Mouse (Mus musculus): Measurements from ENCODE around the gene Gm8947.
"Not testable (repeated sequence)": the region's sequence is repeated elsewhere in the genome, so short reads cannot be mapped to it uniquely, and the experiment has no call there.

Gene Gm8947

GRCm38 (mm10) chr1:151180167-151180566, 12.0 kb upstream of the Gm8947 start:
- no peak for DNase-seq (ENCODE audit: extremely low spot score)

- not testable (repeated sequence) for DNase-seq (ENCODE audit: extremely low spot score)
Measured at GRCm38 (mm10) chr1:151182266-151182665, 9.9 kb upstream of the Gm8947 start, which contains the start of gene Gm47985. TSS of gene Gm47985 (plus strand) at chr1:151182537.

GRCm38 (mm10) chr1:151186186-151186585, 6.0 kb upstream of the Gm8947 start:
- not testable (repeated sequence) for DNase-seq (ENCODE audit: extremely low spot score)

GRCm38 (mm10) chr1:151186879-151187424, 5.2 kb upstream of the Gm8947 start:
- not testable (repeated sequence) for DNase-seq (ENCODE audit: extremely low spot score)

GRCm38 (mm10) chr1:151188469-151188868, 3.7 kb upstream of the Gm8947 start:
- no peak for DNase-seq (ENCODE audit: extremely low spot score)

- not testable (repeated sequence) for DNase-seq (ENCODE audit: extremely low spot score)
Measured at GRCm38 (mm10) chr1:151192739-151193138, 563 bp downstream of the Gm8947 start.

- not testable (repeated sequence) for DNase-seq (ENCODE audit: extremely low spot score)
Measured at GRCm38 (mm10) chr1:151195986-151196385, 3.8 kb downstream of the Gm8947 start.

GRCm38 (mm10) chr1:151196690-151197089, 4.5 kb downstream of the Gm8947 start:
- not testable (repeated sequence) for DNase-seq (ENCODE audit: extremely low spot score)

GRCm38 (mm10) chr1:151198120-151198519, 5.9 kb downstream of the Gm8947 start, which contains the start of gene Gm47995:
TSS of gene Gm47995 (plus strand) at chr1:151198448.
- not testable (repeated sequence) for DNase-seq (ENCODE audit: extremely low spot score)

- not testable (repeated sequence) for DNase-seq (ENCODE audit: extremely low spot score)
Measured at GRCm38 (mm10) chr1:151200620-151201019, 8.4 kb downstream of the Gm8947 start.

GRCm38 (mm10) chr1:151202771-151203170, 10.6 kb downstream of the Gm8947 start:
- not testable (repeated sequence) for DNase-seq (ENCODE audit: extremely low spot score)

GRCm38 (mm10) chr1:151203818-151204217, 11.6 kb downstream of the Gm8947 start, which contains the start of gene 3110040M04Rik:
TSS of gene 3110040M04Rik (plus strand) at chr1:151204121.
- DNase-seq (ENCODE audit: extremely low spot score) = not testable (repeated sequence)

GRCm38 (mm10) chr1:151208493-151208892, 16.3 kb downstream of the Gm8947 start:
- DNase-seq (ENCODE audit: extremely low spot score) = not testable (repeated sequence)

- not testable (repeated sequence) for DNase-seq (ENCODE audit: extremely low spot score)
Measured at GRCm38 (mm10) chr1:151208944-151209343, 16.8 kb downstream of the Gm8947 start.

- DNase-seq (ENCODE audit: extremely low spot score) = not testable (repeated sequence)
Measured at GRCm38 (mm10) chr1:151209824-151210355, 17.7 kb downstream of the Gm8947 start, which contains the start of gene Gm47996. TSS of gene Gm47996 (plus strand) at chr1:151210131.

- DNase-seq (ENCODE audit: extremely low spot score) = not testable (repeated sequence)
Measured at GRCm38 (mm10) chr1:151211666-151212065, 19.5 kb downstream of the Gm8947 start.

GRCm38 (mm10) chr1:151214862-151215261, 22.7 kb downstream of the Gm8947 start:
- no peak for DNase-seq (ENCODE audit: extremely low spot score)

- no peak for DNase-seq (ENCODE audit: extremely low spot score)
Measured at GRCm38 (mm10) chr1:151215985-151216384, 23.8 kb downstream of the Gm8947 start.

- DNase-seq (ENCODE audit: extremely low spot score) = no peak
Measured at GRCm38 (mm10) chr1:151216417-151216816, 24.2 kb downstream of the Gm8947 start.

GRCm38 (mm10) chr1:151219045-151219444, 26.9 kb downstream of the Gm8947 start:
- DNase-seq (ENCODE audit: extremely low spot score) = no peak

GRCm38 (mm10) chr1:151220098-151220497, 27.9 kb downstream of the Gm8947 start:
- no peak for DNase-seq (ENCODE audit: extremely low spot score)

GRCm38 (mm10) chr1:151222561-151223267, 30.5 kb downstream of the Gm8947 start:
- no peak for DNase-seq (ENCODE audit: extremely low spot score)

- DNase-seq (ENCODE audit: extremely low spot score) = no peak
Measured at GRCm38 (mm10) chr1:151223377-151223776, 31.2 kb downstream of the Gm8947 start.
